Comparison of ENCODE assay signal across 26 mouse cellular contexts in the genomic region with DNA sequence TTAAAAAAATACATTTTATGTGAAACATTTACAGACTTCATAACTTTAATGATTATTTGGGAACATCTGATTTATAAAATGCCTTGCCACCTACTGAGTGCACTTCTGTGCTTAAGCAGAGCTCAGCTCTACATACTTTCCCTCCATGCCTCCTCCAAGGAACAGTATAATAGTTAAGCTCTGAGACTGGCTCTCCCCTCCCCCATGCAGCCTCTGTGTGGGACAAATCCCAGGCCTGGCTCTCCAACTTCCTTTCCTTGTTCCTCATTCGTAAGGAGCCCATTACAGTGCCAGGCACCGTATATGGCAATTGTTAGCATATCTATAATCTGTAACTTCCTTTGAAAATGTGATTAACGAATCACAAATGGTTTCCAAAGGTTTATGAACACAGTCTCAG. TPM values are rescaled to one million over a fixed set of nuclear protein-coding genes. Genes with fewer than 3 reads are reported as not detected.
"Had no signal": no experiment of that assay in that cellular context is flagged by ENCODE, and none has a peak within 500 bp of the region (broad histone marks: within the 10 kb centered on the region; RNA-seq: fewer than 3 reads in every experiment).

No protein-coding gene starts in this region.

- DNase-seq: kidney, adult 9 months; kidney, postnatal 25 days; layer of hippocampus, postnatal 36 days; liver, postnatal 0 days; lung, embryonic 14.5 days; retina, postnatal 1 day; right cerebral cortex, postnatal 25 days; spleen, adult 18-20 months; thymus, postnatal 25 days had no signal

- H3K36me3 ChIP-seq: midbrain, embryonic 12.5 days; midbrain, embryonic 15.5 days; neural tube, embryonic 13.5 days had no signal

- H3K27me3 ChIP-seq: midbrain, embryonic 15.5 days; neural tube, embryonic 13.5 days had no signal

- H3K4me2 ChIP-seq: liver, embryonic 11.5 days; lung, embryonic 14.5 days; midbrain, embryonic 12.5 days; midbrain, embryonic 15.5 days; neural tube, embryonic 13.5 days had no signal

- H3K9me3 ChIP-seq: midbrain, embryonic 12.5 days; midbrain, embryonic 15.5 days; neural tube, embryonic 13.5 days had no signal

- ATAC-seq: intestine, postnatal 0 days; liver, postnatal 0 days; lung, postnatal 0 days; midbrain, embryonic 15.5 days had no signal

- H3K4me3 ChIP-seq: left cerebral cortex, adult 2 months; midbrain, embryonic 12.5 days; midbrain, embryonic 15.5 days; neural tube, embryonic 13.5 days had no signal

- H3K27ac ChIP-seq: left cerebral cortex, adult 2 months; liver, embryonic 14.5 days; macrophage; midbrain, embryonic 12.5 days; midbrain, embryonic 15.5 days; neural tube, embryonic 13.5 days had no signal

- H3K4me1 ChIP-seq: midbrain, embryonic 12.5 days; midbrain, embryonic 15.5 days had no signal

- H3K9ac ChIP-seq: liver, embryonic 14.5 days; liver, postnatal 0 days; lung, embryonic 14.5 days; midbrain, embryonic 12.5 days; midbrain, embryonic 15.5 days; neural tube, embryonic 13.5 days had no signal

RNA-seq across cellular contexts. Expression of a gene that starts 59.4 kb away (rescaled TPM):
- total RNA-seq: layer of hippocampus, adult 8-10 months; layer of hippocampus, postnatal 10 days; layer of hippocampus, postnatal 36 days; left cerebral cortex, adult 2 months; left cerebral cortex, postnatal 10 days; left cerebral cortex, postnatal 36 days; megakaryocyte, adult 5-6 weeks; neutrophil, adult 5-6 weeks had no signal
- polyA plus RNA-seq: intestine, embryonic 14.5 days; intestine, postnatal 0 days; liver, embryonic 11.5 days; lung, postnatal 0 days; macrophage; thymus, postnatal 0 days had no signal
